Mouse (Mus musculus) frontal cortex, postnatal 14 days (tissue): Measurements from ENCODE around the gene Gm7970.
"Not testable (repeated sequence)": the region's sequence is repeated elsewhere in the genome, so short reads cannot be mapped to it uniquely, and the experiment has no call there.

Experiments used
- DNase-seq, 2 experiments: peaks; one replicate each; pipeline ENCODE4 v3.0.0; 2022; ENCODE audit warnings: low spot score in 2 of 2

The Gm7970 gene

GRCm38 (mm10) chr14:41555483-41555882, at the start of gene Gm7970:
Gm7970 (minus strand) TSS chr14:41555583.
- DNase-seq = not testable (repeated sequence)

- not testable (repeated sequence) for DNase-seq
Measured at GRCm38 (mm10) chr14:41600935-41601334, 45.6 kb upstream of the Gm7970 start.

GRCm38 (mm10) chr14:41586346-41586745, 31.0 kb upstream of the Gm7970 start:
- not testable (repeated sequence) for DNase-seq

- DNase-seq = not testable (repeated sequence)
Measured at GRCm38 (mm10) chr14:41572911-41573310, 17.5 kb upstream of the Gm7970 start, which contains the start of gene 1700049E17Rik2. 1700049E17Rik2 (plus strand) TSS chr14:41573211.

- not testable (repeated sequence) for DNase-seq
Measured at GRCm38 (mm10) chr14:41524695-41525094, 30.7 kb downstream of the Gm7970 start.

- DNase-seq = not testable (repeated sequence)
Measured at GRCm38 (mm10) chr14:41520683-41521082, 34.7 kb downstream of the Gm7970 start.
